Mouse (Mus musculus) lung, postnatal 36 days (tissue): Measurements from ENCODE around the gene Mxra8.

Source experiments
- DNase-seq: peaks from one replicate; pipeline ENCODE4 v3.0.0; 2022; ENCODE audit warnings: mixed read lengths

Mxra8 gene

GRCm38 (mm10) chr4:155868614-155869298 is 29.3 kb downstream of the Mxra8 start:
- DNase-seq: peak; percentile 38

- peak; percentile 98 for DNase-seq
Observed at GRCm38 (mm10) chr4:155869317-155870033, 30.0 kb downstream of the Mxra8 start, which contains the start of the genes Cptp and Ints11. Gene Cptp (minus strand): TSS chr4:155869440. Gene Ints11 (plus strand): TSS chr4:155869546.

- no peak for DNase-seq
Observed at GRCm38 (mm10) chr4:155871404-155871803, 31.9 kb downstream of the Mxra8 start.

GRCm38 (mm10) chr4:155883587-155883986 is 44.1 kb downstream of the Mxra8 start:
- DNase-seq: no peak

GRCm38 (mm10) chr4:155886330-155886729 is 46.9 kb downstream of the Mxra8 start:
- no peak for DNase-seq

GRCm38 (mm10) chr4:155887674-155888073 is 48.2 kb downstream of the Mxra8 start:
- DNase-seq: no peak

- no peak for DNase-seq
Observed at GRCm38 (mm10) chr4:155888181-155888580, 48.7 kb downstream of the Mxra8 start.

- DNase-seq: no peak
Observed at GRCm38 (mm10) chr4:155889316-155889715, 49.8 kb downstream of the Mxra8 start.

GRCm38 (mm10) chr4:155891011-155891471 is 51.6 kb downstream of the Mxra8 start:
- no peak for DNase-seq

- DNase-seq: peak; percentile 98
Observed at GRCm38 (mm10) chr4:155891551-155892001, 52.1 kb downstream of the Mxra8 start, which contains the start of the genes Pusl1 and Acap3. Gene Pusl1 (minus strand): TSS chr4:155891781. Gene Acap3 (plus strand): TSS chr4:155891822.

- DNase-seq: peak; percentile 86
Observed at GRCm38 (mm10) chr4:155892017-155892416, 52.5 kb downstream of the Mxra8 start.

- DNase-seq: peak; percentile 35
Observed at GRCm38 (mm10) chr4:155892438-155893211, 53.1 kb downstream of the Mxra8 start.

GRCm38 (mm10) chr4:155893212-155893690 is 53.8 kb downstream of the Mxra8 start:
- no peak for DNase-seq
